In genomic region chr7:24459440-24459839, GRCm38 (mm10) we compare ENCODE assay signal across 19 mouse cellular contexts. TPM values are rescaled to one million over a fixed set of nuclear protein-coding genes. Genes with fewer than 3 reads are reported as not detected.
DNase-seq lines count a peak whose midpoint lies in the region; ATAC-seq and TF ChIP-seq lines count a peak whose summit lies in the region.
"Had no signal": no experiment of that assay in that cellular context is flagged by ENCODE, and none has a peak within 500 bp of the region (broad histone marks: within the 10 kb centered on the region; RNA-seq: fewer than 3 reads in every experiment).

No protein-coding gene starts in this region.

- no peak overlapping the region for H3K9ac ChIP-seq in heart, adult 2 months (ENCODE audit: low read depth, low read length)
- no peak overlapping the region for H3K9ac ChIP-seq in lung, postnatal 0 days (replicated peaks; ENCODE audit: low read depth)
- H3K9ac ChIP-seq in hindbrain, embryonic 16.5 days (ENCODE audit: low read depth, low read length), result no peak overlapping the region
- H3K9ac ChIP-seq: limb, embryonic 13.5 days; neural tube, embryonic 13.5 days had no signal

- TF ChIP-seq EP300 in heart, adult 2 months (IDR thresholded peaks at IDR 0.05; ENCODE audit: insufficient read depth, low read depth, low read length), result no peak
- peak; percentile 68 for TF ChIP-seq EP300 in lung, postnatal 0 days (IDR thresholded peaks at IDR 0.05)

- peak; percentile 53 for ATAC-seq in lung, postnatal 0 days
- ATAC-seq in hindbrain, embryonic 16.5 days, result no peak
- ATAC-seq: Patski had no signal

- peak overlapping the region; percentile 36 for H3K27ac ChIP-seq in heart, adult 2 months
- peak overlapping the region; percentile 94 for H3K27ac ChIP-seq in spleen, adult 2 months (ENCODE audit: insufficient read depth, low read length)
- H3K27ac ChIP-seq in lung, postnatal 0 days (ENCODE audit: low read length), result peak overlapping the region; percentile 87
- no peak overlapping the region for H3K27ac ChIP-seq in hindbrain, embryonic 16.5 days (ENCODE audit: low read depth, low read length)
- H3K27ac ChIP-seq: heart, embryonic 10.5 days; hindbrain, embryonic 10.5 days; limb, embryonic 13.5 days; midbrain, embryonic 10.5 days; neural tube, embryonic 13.5 days had no signal

- H3K27me3 ChIP-seq in heart, adult 2 months (ENCODE audit: control insufficient read depth, insufficient read depth, low read length), result no peaks in the 10 kb centered on the region
- H3K27me3 ChIP-seq in spleen, adult 2 months (ENCODE audit: control insufficient read depth, insufficient read depth, low read length), result no peaks in the 10 kb centered on the region
- no peaks in the 10 kb centered on the region for H3K27me3 ChIP-seq in lung, postnatal 0 days (replicated peaks; ENCODE audit: insufficient read depth, low read length)
- no peaks in the 10 kb centered on the region; the same call in 1 of the 2 replicates for H3K27me3 ChIP-seq in hindbrain, embryonic 16.5 days (replicated peaks; ENCODE audit: control insufficient read depth, insufficient read depth, low read length)
- H3K27me3 ChIP-seq: Patski had no signal

- H3K4me2 ChIP-seq in lung, postnatal 0 days (replicated peaks; ENCODE audit: low read depth, low read length), result 0 out of 2 replicates have a peak overlapping the region, but pooled peaks have one; percentile 28
- H3K4me2 ChIP-seq in hindbrain, embryonic 16.5 days (ENCODE audit: low read length), result no peak overlapping the region
- H3K4me2 ChIP-seq: limb, embryonic 13.5 days; neural tube, embryonic 13.5 days had no signal

- peaks cover 17% of the 10 kb centered on the region for H3K4me1 ChIP-seq in heart, adult 2 months (ENCODE audit: control insufficient read depth, insufficient read depth, low read length)
- H3K4me1 ChIP-seq in spleen, adult 2 months (ENCODE audit: control insufficient read depth, insufficient read depth, insufficient read length), result peaks cover 44% of the 10 kb centered on the region
- H3K4me1 ChIP-seq in lung, postnatal 0 days (ENCODE audit: insufficient read depth, low read depth, low read length), result peaks cover 7% of the 10 kb centered on the region
- peaks cover 3% of the 10 kb centered on the region; the same call in 1 of the 2 replicates for H3K4me1 ChIP-seq in hindbrain, embryonic 16.5 days (ENCODE audit: control insufficient read depth, insufficient read depth, low read depth, low read length)

- intact Hi-C loops in heart, adult 2 months (cut with DNase I), result no loop called here
- intact Hi-C loops in heart, postnatal 10 days (cut with DNase I), result no loop called here

- no peak for TF ChIP-seq POLR2A in heart, adult 2 months (IDR thresholded peaks at IDR 0.05; ENCODE audit: insufficient read depth, low read depth, low read length)
- no peak for TF ChIP-seq POLR2A in spleen, adult 2 months (IDR thresholded peaks at IDR 0.05; ENCODE audit: low read depth, low read length)

- no peaks in the 10 kb centered on the region for H3K9me3 ChIP-seq in lung, postnatal 0 days (ENCODE audit: low read length)
- H3K9me3 ChIP-seq in hindbrain, embryonic 16.5 days (ENCODE audit: control insufficient read depth, low read length), result no peaks in the 10 kb centered on the region
- H3K9me3 ChIP-seq: heart, embryonic 10.5 days; hindbrain, embryonic 10.5 days; limb, embryonic 13.5 days; midbrain, embryonic 10.5 days; neural tube, embryonic 13.5 days had no signal

- WGBS in heart, adult 2 months, result 47% methylated on average over 5 of the region's 5 CpGs
- 94% methylated on average over 5 of the region's 5 CpGs for WGBS in spleen, adult 2 months
- 66% methylated on average over 5 of the region's 5 CpGs for WGBS in lung, postnatal 0 days
- WGBS in hindbrain, embryonic 16.5 days, result 84% methylated on average over 5 of the region's 5 CpGs

- TF ChIP-seq CTCF in heart, adult 2 months (IDR thresholded peaks at IDR 0.05), result no peak
- TF ChIP-seq CTCF in spleen, adult 2 months (IDR thresholded peaks at IDR 0.05; ENCODE audit: extremely low read depth, insufficient read depth, insufficient read length, insufficient replicate concordance), result no peak
- TF ChIP-seq CTCF in lung, postnatal 0 days (IDR thresholded peaks at IDR 0.05), result no peak

- H3K79me2 ChIP-seq in heart, adult 2 months (replicated peaks; ENCODE audit: control insufficient read depth, insufficient read depth, low read length), result no peaks in the 10 kb centered on the region

- no peak for DNase-seq in heart, adult 2 months
- no peak for DNase-seq in heart, postnatal 10 days
- no peak for DNase-seq in spleen, adult 2 months (ENCODE audit: low read depth in 1 of 2, low spot score in 2 of 2)
- DNase-seq in spleen, postnatal 4 days (ENCODE audit: low spot score in 2 of 2), result no peak
- DNase-seq in lung, postnatal 0 days (ENCODE audit: low spot score), result peak; percentile 83
- no peak for DNase-seq in thymus, postnatal 0 days (ENCODE audit: low spot score)
- DNase-seq in ovary, postnatal 10 days (ENCODE audit: low spot score), result no peak
- DNase-seq: embryo, embryonic 11 days; kidney, adult 9 months; layer of hippocampus, adult 9-11 months; right cerebral cortex, adult 18-20 months had no signal

- no peak overlapping the region for H3K4me3 ChIP-seq in heart, adult 2 months
- no peak overlapping the region for H3K4me3 ChIP-seq in spleen, adult 2 months (ENCODE audit: extremely low read depth, insufficient read depth, insufficient read length)
- no peak overlapping the region for H3K4me3 ChIP-seq in lung, postnatal 0 days (ENCODE audit: low read depth, low read length)
- H3K4me3 ChIP-seq in hindbrain, embryonic 16.5 days (ENCODE audit: low read length), result no peak overlapping the region
- H3K4me3 ChIP-seq: heart, embryonic 10.5 days; hindbrain, embryonic 10.5 days; limb, embryonic 13.5 days; midbrain, embryonic 10.5 days; neural tube, embryonic 13.5 days had no signal

- no peaks in the 10 kb centered on the region for H3K36me3 ChIP-seq in heart, adult 2 months (ENCODE audit: control insufficient read depth, insufficient read depth, low read length)
- no peaks in the 10 kb centered on the region for H3K36me3 ChIP-seq in spleen, adult 2 months (ENCODE audit: control insufficient read depth, insufficient read depth, low read length)
- no peaks in the 10 kb centered on the region for H3K36me3 ChIP-seq in lung, postnatal 0 days (ENCODE audit: insufficient read depth, low read length)
- H3K36me3 ChIP-seq in hindbrain, embryonic 16.5 days (ENCODE audit: control insufficient read depth, insufficient read depth, low read length), result no peaks in the 10 kb centered on the region
- H3K36me3 ChIP-seq: heart, embryonic 10.5 days; hindbrain, embryonic 10.5 days; limb, embryonic 13.5 days; midbrain, embryonic 10.5 days; neural tube, embryonic 13.5 days had no signal

RNA-seq across cellular contexts. Expression of gene Plaur, which starts 2.8 kb away (rescaled TPM):
- 1 to 10 TPM; 3.3 to 3.6 TPM for total RNA-seq in heart, adult 2 months (2021)
- polyA plus RNA-seq in heart, adult 2 months (2012; rRNA removed), result 4.2 and 5.0 TPM in 2 replicates
- total RNA-seq in heart, postnatal 10 days (2021), result 1 to 10 TPM; 4.2 to 6.1 TPM
- polyA plus RNA-seq in spleen, adult 2 months (2012; rRNA removed), result 51.2 and 58.6 TPM in 2 replicates
- polyA plus RNA-seq in lung, postnatal 0 days (2015; fragmentation: Nextera tagmentation; extraction: Ambion mirVana), result 65.8 and 72.0 TPM in 2 replicates
- polyA plus RNA-seq in hindbrain, embryonic 16.5 days (2015; fragmentation: Nextera tagmentation; extraction: Ambion mirVana), result 1.8 and 2.2 TPM in 2 replicates
- polyA plus RNA-seq in thymus, postnatal 0 days (2015; fragmentation: Nextera tagmentation; extraction: Ambion mirVana), result 3.0 and 3.4 TPM in 2 replicates

RNA-seq across cellular contexts. Expression of gene Irgc1, which starts 7.3 kb away (rescaled TPM):
- not detected for total RNA-seq in heart, adult 2 months (2021)
- polyA plus RNA-seq in heart, adult 2 months (2012; rRNA removed), result 0.67 and 0.88 TPM in 2 replicates
- total RNA-seq in heart, postnatal 10 days (2021), result not detected
- polyA plus RNA-seq in spleen, adult 2 months (2012; rRNA removed), result 6.5 and 19.9 TPM in 2 replicates
- polyA plus RNA-seq in lung, postnatal 0 days (2015; fragmentation: Nextera tagmentation; extraction: Ambion mirVana), result 0.24 and 0.29 TPM in 2 replicates
- polyA plus RNA-seq in hindbrain, embryonic 16.5 days (2015; fragmentation: Nextera tagmentation; extraction: Ambion mirVana), result not detected in 2 replicates
- polyA plus RNA-seq in thymus, postnatal 0 days (2015; fragmentation: Nextera tagmentation; extraction: Ambion mirVana), result 0.18 and 0.22 TPM in 2 replicates
- polyA plus RNA-seq: heart, embryonic 10.5 days; hindbrain, embryonic 10.5 days; limb, embryonic 13.5 days; midbrain, embryonic 10.5 days; neural tube, embryonic 13.5 days; Patski had no signal

RNA-seq across cellular contexts. Expression of gene Cadm4, which starts 22.4 kb away (rescaled TPM):
- total RNA-seq in heart, adult 2 months (2021), result 10 to 100 TPM; 14.0 to 14.7 TPM
- polyA plus RNA-seq in heart, adult 2 months (2012; rRNA removed), result 17.0 and 20.4 TPM in 2 replicates
- 10 to 100 TPM; 18.6 to 22.7 TPM for total RNA-seq in heart, postnatal 10 days (2021)
- polyA plus RNA-seq in spleen, adult 2 months (2012; rRNA removed), result 33.1 and 34.5 TPM in 2 replicates
- polyA plus RNA-seq in lung, postnatal 0 days (2015; fragmentation: Nextera tagmentation; extraction: Ambion mirVana), result 1.7 and 1.9 TPM in 2 replicates
- 47.0 and 68.0 TPM in 2 replicates for polyA plus RNA-seq in hindbrain, embryonic 16.5 days (2015; fragmentation: Nextera tagmentation; extraction: Ambion mirVana)
- 0.71 and 0.83 TPM in 2 replicates for polyA plus RNA-seq in thymus, postnatal 0 days (2015; fragmentation: Nextera tagmentation; extraction: Ambion mirVana)

RNA-seq across cellular contexts. Expression of gene Zfp428, which starts 47.4 kb away (rescaled TPM):
- total RNA-seq in heart, adult 2 months (2021), result 10 to 100 TPM; 14.5 to 14.9 TPM
- 12.3 and 28.7 TPM in 2 replicates for polyA plus RNA-seq in heart, adult 2 months (2012; rRNA removed)
- 10 to 100 TPM; 15.3 to 18.8 TPM for total RNA-seq in heart, postnatal 10 days (2021)
- 4.0 and 5.9 TPM in 2 replicates for polyA plus RNA-seq in spleen, adult 2 months (2012; rRNA removed)
- 13.1 and 17.0 TPM in 2 replicates for polyA plus RNA-seq in lung, postnatal 0 days (2015; fragmentation: Nextera tagmentation; extraction: Ambion mirVana)
- polyA plus RNA-seq in hindbrain, embryonic 16.5 days (2015; fragmentation: Nextera tagmentation; extraction: Ambion mirVana), result 272 and 277 TPM in 2 replicates
- 16.5 and 16.7 TPM in 2 replicates for polyA plus RNA-seq in thymus, postnatal 0 days (2015; fragmentation: Nextera tagmentation; extraction: Ambion mirVana)

RNA-seq across cellular contexts. Expression of gene AC161166.1, which starts 52.8 kb away (rescaled TPM):
- not detected for total RNA-seq in heart, adult 2 months (2021)
- polyA plus RNA-seq in heart, adult 2 months (2012; rRNA removed), result 0.04 TPM in 1 of 2 replicates, not detected in the other
- not detected for total RNA-seq in heart, postnatal 10 days (2021)
- polyA plus RNA-seq in spleen, adult 2 months (2012; rRNA removed), result not detected in 2 replicates
- 0.06 and 0.10 TPM in 2 replicates for polyA plus RNA-seq in lung, postnatal 0 days (2015; fragmentation: Nextera tagmentation; extraction: Ambion mirVana)
- polyA plus RNA-seq in hindbrain, embryonic 16.5 days (2015; fragmentation: Nextera tagmentation; extraction: Ambion mirVana), result 1.0 and 1.1 TPM in 2 replicates
- 0.07 TPM in 1 of 2 replicates, not detected in the other for polyA plus RNA-seq in thymus, postnatal 0 days (2015; fragmentation: Nextera tagmentation; extraction: Ambion mirVana)
- total RNA-seq: adrenal gland, postnatal 10 days had no signal
